Mouse (Mus musculus): ENCODE results near the gene Ulk4. TPM values are rescaled to one million over a fixed set of nuclear protein-coding genes. Genes with fewer than 3 reads are reported as not detected.

Gene Ulk4
- polyA plus RNA-seq, 1 experiment from 2014 or later, result 136 TPM

- H3K27ac ChIP-seq, result peak overlapping the region; percentile 76
- DNase-seq (ENCODE audit: low spot score) (no peak), ATAC-seq (replicated peaks; ENCODE audit: low FRiP score, low read depth) (no peak)
- H3K27me3 ChIP-seq (ENCODE audit: insufficient read depth, low read length), result no peaks in the 10 kb centered on the region
- no peak overlapping the region for H3K4me2 ChIP-seq (ENCODE audit: low read length)
- no peak overlapping the region for H3K9ac ChIP-seq (ENCODE audit: low read depth, low read length)
- peaks cover 62% of the 10 kb centered on the region for H3K36me3 ChIP-seq (ENCODE audit: insufficient read depth, low read length)
- H3K9me3 ChIP-seq (replicated peaks; ENCODE audit: low read length), result no peaks in the 10 kb centered on the region
- no peak for TF ChIP-seq CTCF (IDR thresholded peaks at IDR 0.05; ENCODE audit: low read depth)
- peaks cover 33% of the 10 kb centered on the region; the same call in 1 of the 2 replicates for H3K4me1 ChIP-seq (replicated peaks; ENCODE audit: insufficient read depth, low read length)
- WGBS, result 42% methylated on average over 3 of the region's 3 CpGs
- H3K4me3 ChIP-seq (replicated peaks; ENCODE audit: low read depth, low read length), result no peak overlapping the region
These were observed 313.3 kb downstream of the Ulk4 start for GRCm38 (mm10) chr9:120963720-120964119.

GRCm38 (mm10) chr9:120963104-120963503 is 313.9 kb downstream of the Ulk4 start:
- no peak overlapping the region for H3K9ac ChIP-seq (ENCODE audit: low read depth, low read length)
- no peaks in the 10 kb centered on the region for H3K27me3 ChIP-seq (ENCODE audit: insufficient read depth, low read length)
- WGBS, result 72% methylated on average over 4 of the region's 4 CpGs
- H3K36me3 ChIP-seq (ENCODE audit: insufficient read depth, low read length), result peaks cover 67% of the 10 kb centered on the region
- H3K27ac ChIP-seq, result peak overlapping the region; percentile 76
- DNase-seq (ENCODE audit: low spot score), result peak; percentile 19
- no peaks in the 10 kb centered on the region for H3K9me3 ChIP-seq (replicated peaks; ENCODE audit: low read length)
- TF ChIP-seq CTCF (IDR thresholded peaks at IDR 0.05; ENCODE audit: low read depth), result no peak
- no peak overlapping the region for H3K4me3 ChIP-seq (replicated peaks; ENCODE audit: low read depth, low read length)
- no peak for ATAC-seq (replicated peaks; ENCODE audit: low FRiP score, low read depth)
- no peak overlapping the region for H3K4me2 ChIP-seq (ENCODE audit: low read length)
- peaks cover 33% of the 10 kb centered on the region; the same call in 1 of the 2 replicates for H3K4me1 ChIP-seq (replicated peaks; ENCODE audit: insufficient read depth, low read length)

GRCm38 (mm10) chr9:120961969-120962700 is 314.9 kb downstream of the Ulk4 start:
- Histone ChIP-seq H3K4me3 (replicated peaks; ENCODE audit: low read depth, low read length) (no peak overlapping the region), H3K9ac (ENCODE audit: low read depth, low read length) (no peak overlapping the region), H3K27me3 (ENCODE audit: insufficient read depth, low read length) (no peaks in the 10 kb centered on the region), H3K36me3 (ENCODE audit: insufficient read depth, low read length) (peaks cover 70% of the 10 kb centered on the region), H3K9me3 (replicated peaks; ENCODE audit: low read length) (no peaks in the 10 kb centered on the region), H3K4me2 (ENCODE audit: low read length) (no peak overlapping the region), H3K27ac (peak overlapping the region; percentile 76; the same call in 1 of the 2 replicates), H3K4me1 (replicated peaks; ENCODE audit: insufficient read depth, low read length) (peaks cover 33% of the 10 kb centered on the region; the same call in 1 of the 2 replicates)
- WGBS, result 83% methylated on average over 3 of the region's 3 CpGs
- TF ChIP-seq CTCF (IDR thresholded peaks at IDR 0.05; ENCODE audit: low read depth), result no peak
- ATAC-seq (replicated peaks; ENCODE audit: low FRiP score, low read depth), result no peak
- peak; percentile 20 for DNase-seq (ENCODE audit: low spot score)

- no peaks in the 10 kb centered on the region for H3K9me3 ChIP-seq (replicated peaks; ENCODE audit: low read length)
- no peak overlapping the region for H3K4me2 ChIP-seq (ENCODE audit: low read length)
- peaks cover 70% of the 10 kb centered on the region for H3K36me3 ChIP-seq (ENCODE audit: insufficient read depth, low read length)
- ATAC-seq (replicated peaks; ENCODE audit: low FRiP score, low read depth) (no peak), DNase-seq (ENCODE audit: low spot score) (no peak)
- 67% methylated on average over 3 of the region's 3 CpGs for WGBS
- H3K4me1 ChIP-seq (replicated peaks; ENCODE audit: insufficient read depth, low read length), result peaks cover 33% of the 10 kb centered on the region; the same call in 1 of the 2 replicates
- TF ChIP-seq CTCF (IDR thresholded peaks at IDR 0.05; ENCODE audit: low read depth), result no peak
- H3K27ac ChIP-seq, result no peak overlapping the region
- no peak overlapping the region for H3K4me3 ChIP-seq (replicated peaks; ENCODE audit: low read depth, low read length)
- no peaks in the 10 kb centered on the region for H3K27me3 ChIP-seq (ENCODE audit: insufficient read depth, low read length)
- H3K9ac ChIP-seq (ENCODE audit: low read depth, low read length), result no peak overlapping the region
These were observed 315.5 kb downstream of the Ulk4 start for GRCm38 (mm10) chr9:120961466-120961865.

- TF ChIP-seq CTCF (IDR thresholded peaks at IDR 0.05; ENCODE audit: low read depth), result no peak
These were observed 316.4 kb downstream of the Ulk4 start for GRCm38 (mm10) chr9:120960611-120961010.

GRCm38 (mm10) chr9:120959225-120959624 is 317.8 kb downstream of the Ulk4 start:
- Histone ChIP-seq H3K9ac (ENCODE audit: low read depth, low read length) (no peak overlapping the region), H3K4me2 (ENCODE audit: low read length) (no peak overlapping the region), H3K27ac (no peak overlapping the region), H3K36me3 (ENCODE audit: insufficient read depth, low read length) (peaks cover 80% of the 10 kb centered on the region), H3K27me3 (ENCODE audit: insufficient read depth, low read length) (no peaks in the 10 kb centered on the region), H3K4me3 (replicated peaks; ENCODE audit: low read depth, low read length) (no peak overlapping the region), H3K9me3 (replicated peaks; ENCODE audit: low read length) (no peaks in the 10 kb centered on the region), H3K4me1 (replicated peaks; ENCODE audit: insufficient read depth, low read length) (peaks cover 29% of the 10 kb centered on the region; the same call in 1 of the 2 replicates)
- DNase-seq (ENCODE audit: low spot score) (no peak), ATAC-seq (replicated peaks; ENCODE audit: low FRiP score, low read depth) (no peak)
- TF ChIP-seq CTCF (IDR thresholded peaks at IDR 0.05; ENCODE audit: low read depth), result no peak
- 85% methylated on average over 4 of the region's 4 CpGs for WGBS

More at GRCm38 (mm10) chr9:120960611-120961010, 316.4 kb downstream of the Ulk4 start:
- H3K9ac ChIP-seq (ENCODE audit: low read depth, low read length), result no peak overlapping the region
- H3K4me1 ChIP-seq (replicated peaks; ENCODE audit: insufficient read depth, low read length), result peaks cover 33% of the 10 kb centered on the region; the same call in 1 of the 2 replicates
- H3K36me3 ChIP-seq (ENCODE audit: insufficient read depth, low read length), result peaks cover 73% of the 10 kb centered on the region
- no peaks in the 10 kb centered on the region for H3K9me3 ChIP-seq (replicated peaks; ENCODE audit: low read length)
- ATAC-seq (replicated peaks; ENCODE audit: low FRiP score, low read depth) (no peak), DNase-seq (ENCODE audit: low spot score) (no peak)
- H3K27ac ChIP-seq, result no peak overlapping the region
- no peak overlapping the region for H3K4me3 ChIP-seq (replicated peaks; ENCODE audit: low read depth, low read length)
- WGBS, result 70% methylated on average over 4 of the region's 4 CpGs
- H3K27me3 ChIP-seq (ENCODE audit: insufficient read depth, low read length), result no peaks in the 10 kb centered on the region
- H3K4me2 ChIP-seq (ENCODE audit: low read length), result no peak overlapping the region

Data from kidney, postnatal 0 days (tissue).